Mouse (Mus musculus): ENCODE data around the gene Anxa9.
A peak's percentile ranks its signal among the peaks of the same experiment; 100 is the strongest.
"Not testable (repeated sequence)": the region's sequence is repeated elsewhere in the genome, so short reads cannot be mapped to it uniquely, and the experiment has no call there.

The Anxa9 gene

DNA sequence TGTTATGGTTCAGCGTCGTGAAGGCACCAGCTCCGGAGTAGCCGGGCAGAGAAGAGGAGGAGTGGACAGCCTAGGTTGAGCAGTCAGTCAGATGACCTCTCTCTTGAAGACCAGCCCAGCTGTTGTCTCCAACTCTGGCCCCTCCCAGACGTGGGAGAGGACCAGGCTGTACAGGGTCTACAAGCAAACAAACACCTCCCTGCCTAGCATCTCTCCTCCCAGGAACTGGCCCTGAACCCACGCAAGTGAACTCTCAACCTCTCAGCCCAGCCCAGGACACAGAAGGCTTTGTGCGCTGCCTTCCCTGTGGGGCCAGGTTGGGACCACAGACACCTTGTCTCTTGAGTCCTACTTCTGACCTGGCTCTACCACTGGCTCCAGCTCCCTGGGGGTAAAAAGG, at the start of gene Anxa9:
TSS of gene Anxa9 (minus strand) at position 77 of the 400 bp plus-strand sequence.
- DNase-seq (ENCODE audit: low spot score in 2 of 2): no peak

DNA sequence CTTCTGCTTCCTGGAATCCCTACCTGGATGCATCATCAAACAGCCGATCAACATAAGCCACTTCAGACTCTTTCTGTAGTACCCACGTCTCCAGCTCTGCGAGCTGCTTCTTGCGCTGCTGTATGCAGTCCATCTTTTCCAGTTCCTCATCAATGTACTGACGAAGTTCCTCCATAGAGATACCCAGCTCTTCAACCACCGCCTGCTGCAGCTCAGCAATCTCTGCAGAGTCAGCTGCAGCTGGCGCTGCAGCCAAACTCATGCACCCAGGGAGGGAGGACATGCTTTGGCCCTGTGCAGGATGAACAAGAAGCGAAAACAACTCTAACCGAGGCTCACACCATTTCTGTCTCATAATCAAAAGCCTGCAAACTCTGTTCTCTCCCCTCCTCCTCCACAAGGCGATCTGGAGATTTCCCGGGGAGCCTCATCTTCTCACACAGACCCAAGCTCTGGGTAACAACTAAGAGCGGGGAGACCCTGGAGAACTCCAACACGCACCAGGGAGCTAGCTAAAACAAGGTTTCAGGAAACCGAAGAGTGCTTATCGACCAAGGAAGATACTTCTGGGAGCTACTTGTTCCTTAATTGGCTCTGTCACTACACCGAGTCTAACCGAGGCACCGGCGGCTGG, 49.1 kb upstream of the Anxa9 start:
- DNase-seq (ENCODE audit: low spot score in 2 of 2): not testable (repeated sequence)

DNA sequence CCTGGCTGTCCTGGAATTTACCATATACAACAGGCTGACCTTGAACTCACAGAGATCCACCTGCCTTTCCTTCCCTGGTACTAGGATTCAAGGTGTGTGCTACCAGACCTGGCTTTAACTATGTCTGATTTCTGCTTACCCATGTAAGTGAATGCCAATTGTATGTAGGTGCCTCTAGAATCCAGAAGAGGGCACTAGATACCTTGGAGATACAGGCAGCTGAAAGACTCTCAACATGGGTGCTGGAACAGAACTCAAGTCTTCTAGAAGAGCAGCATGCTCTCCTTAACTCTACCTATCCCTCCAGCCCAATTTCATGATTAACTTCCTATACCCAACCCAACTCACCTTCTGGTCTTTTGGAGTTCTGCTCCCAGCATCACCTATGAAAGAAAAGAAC, 42.5 kb upstream of the Anxa9 start:
- DNase-seq (ENCODE audit: low spot score in 2 of 2): no peak

DNA sequence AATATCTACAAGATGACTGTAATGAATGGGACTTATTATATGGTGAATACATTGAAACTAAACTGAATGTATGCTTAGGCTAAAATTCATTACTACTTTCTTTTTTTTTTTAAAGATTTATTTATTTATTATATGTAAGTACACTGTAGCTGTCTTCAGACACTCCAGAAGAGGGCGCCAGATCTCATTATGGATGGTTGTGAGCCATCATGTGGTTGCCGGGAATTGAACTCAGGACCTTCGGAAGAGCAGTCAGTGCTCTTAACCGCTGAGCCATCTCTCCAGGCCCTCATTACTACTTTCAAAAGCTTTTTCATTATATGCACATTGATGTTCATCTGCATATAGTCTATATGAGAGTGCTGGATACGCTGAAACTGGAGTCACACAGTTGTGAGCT, 41.4 kb upstream of the Anxa9 start:
- not testable (repeated sequence) for DNase-seq (ENCODE audit: low spot score in 2 of 2)

DNA sequence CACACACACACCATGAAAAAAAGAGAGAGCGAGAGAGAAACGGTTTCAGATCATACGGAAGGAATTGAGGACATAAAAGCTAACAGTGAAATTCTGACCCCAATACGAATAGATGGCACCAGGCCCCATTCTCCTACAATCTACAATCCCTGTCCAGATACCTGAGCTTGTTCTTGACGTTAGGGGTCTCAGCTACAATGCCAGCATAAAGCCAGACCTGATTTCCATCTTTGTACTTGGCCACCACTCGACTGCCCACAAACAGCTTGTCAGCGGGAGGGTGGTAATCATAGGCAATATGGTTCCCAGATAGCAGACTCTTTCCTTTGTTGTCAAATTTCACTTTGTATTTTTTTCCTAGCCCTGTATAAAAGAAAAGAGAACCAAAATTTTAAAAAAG, 39.5 kb upstream of the Anxa9 start:
- DNase-seq (ENCODE audit: low spot score in 2 of 2): no peak

DNA sequence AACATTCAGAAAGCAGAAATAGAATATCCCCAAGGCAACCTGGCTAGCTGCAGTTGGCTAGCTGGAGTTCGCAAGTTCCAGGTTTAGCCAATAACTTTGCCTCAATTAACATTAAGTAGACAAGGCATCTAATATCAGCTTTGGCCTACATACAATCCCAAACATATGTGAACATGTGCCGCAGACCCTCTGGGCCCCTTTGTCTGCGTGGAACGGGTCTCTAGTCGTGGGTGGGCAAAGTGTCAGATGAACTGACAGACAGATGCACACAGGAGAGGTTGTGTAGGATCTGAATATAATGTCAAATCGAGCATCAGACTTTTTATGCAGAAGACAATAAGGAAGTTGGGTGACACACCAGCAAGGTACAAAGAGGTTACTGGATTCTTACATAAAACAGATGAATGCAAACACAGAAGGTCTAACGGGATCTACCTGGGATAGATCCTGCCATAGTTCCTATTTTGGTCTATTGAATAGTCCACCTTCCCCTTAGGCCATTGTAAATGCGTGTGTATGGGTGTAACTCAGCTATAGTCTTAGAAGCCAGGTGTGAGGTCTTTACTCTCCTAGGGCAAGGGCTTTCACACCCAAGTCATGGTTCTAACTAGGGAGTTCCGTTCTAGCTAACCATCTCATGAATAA, 36.5 kb upstream of the Anxa9 start:
- not testable (repeated sequence) for DNase-seq (ENCODE audit: low spot score in 2 of 2)

DNA sequence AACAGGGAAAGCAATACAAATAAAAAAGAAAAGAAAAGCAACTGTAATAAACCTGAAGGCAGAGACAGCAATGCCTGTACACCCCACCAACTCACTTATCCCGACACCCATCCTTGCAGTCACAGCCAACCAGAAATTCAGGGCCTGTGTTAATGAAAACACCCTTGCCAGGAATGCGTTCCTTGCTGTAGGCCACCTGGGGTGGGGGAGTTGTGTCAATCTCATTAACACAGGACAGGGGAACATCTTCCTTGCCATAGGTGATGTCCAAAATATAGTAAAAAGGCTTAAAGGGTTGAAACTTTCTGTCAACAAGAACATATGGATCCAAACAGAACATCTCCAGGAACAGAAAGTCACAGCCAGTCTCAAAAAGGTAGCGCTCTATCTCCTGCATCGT, 31.3 kb upstream of the Anxa9 start:
- DNase-seq (ENCODE audit: low spot score in 2 of 2): no peak

DNA sequence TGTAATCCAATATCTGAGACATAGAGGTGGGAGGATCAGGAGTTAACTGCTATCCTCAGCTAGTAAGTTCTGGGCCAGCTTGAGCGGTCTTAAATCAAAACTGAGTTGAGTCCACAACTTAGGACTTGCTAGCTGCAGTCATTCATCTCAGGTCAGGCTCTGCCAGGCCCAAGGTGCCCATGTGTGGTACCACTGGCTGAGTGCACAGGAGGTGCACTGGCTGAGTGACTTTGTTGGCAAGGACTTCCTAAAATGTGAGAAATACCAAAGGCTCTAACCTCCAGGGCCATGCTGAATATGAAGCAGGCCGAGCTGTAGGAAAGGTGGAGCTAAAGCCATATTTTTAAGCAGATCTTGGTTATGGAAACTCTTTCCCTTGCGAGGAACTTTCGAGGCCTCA, 30.4 kb upstream of the Anxa9 start:
- no peak for DNase-seq (ENCODE audit: low spot score in 2 of 2)

DNA sequence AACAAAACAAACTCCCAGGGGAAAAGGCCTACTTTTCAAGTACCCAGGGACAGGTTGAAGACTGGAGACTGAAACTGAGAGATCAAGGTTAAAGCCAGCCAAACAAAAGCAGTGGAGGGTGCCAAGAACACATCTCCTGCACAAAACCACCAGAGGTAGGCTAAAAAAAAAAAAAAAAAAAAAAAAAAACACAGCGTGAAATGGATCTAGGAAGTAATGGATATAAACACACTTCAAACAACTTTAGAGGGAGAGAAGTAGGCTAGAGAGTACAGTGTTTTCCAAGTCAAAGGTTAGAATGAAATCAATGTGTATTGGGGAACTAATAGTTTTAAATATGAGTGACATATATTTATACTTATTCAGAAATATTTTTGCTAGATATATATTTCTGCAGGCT, 24.6 kb upstream of the Anxa9 start:
- no peak for DNase-seq (ENCODE audit: low spot score in 2 of 2)

DNA sequence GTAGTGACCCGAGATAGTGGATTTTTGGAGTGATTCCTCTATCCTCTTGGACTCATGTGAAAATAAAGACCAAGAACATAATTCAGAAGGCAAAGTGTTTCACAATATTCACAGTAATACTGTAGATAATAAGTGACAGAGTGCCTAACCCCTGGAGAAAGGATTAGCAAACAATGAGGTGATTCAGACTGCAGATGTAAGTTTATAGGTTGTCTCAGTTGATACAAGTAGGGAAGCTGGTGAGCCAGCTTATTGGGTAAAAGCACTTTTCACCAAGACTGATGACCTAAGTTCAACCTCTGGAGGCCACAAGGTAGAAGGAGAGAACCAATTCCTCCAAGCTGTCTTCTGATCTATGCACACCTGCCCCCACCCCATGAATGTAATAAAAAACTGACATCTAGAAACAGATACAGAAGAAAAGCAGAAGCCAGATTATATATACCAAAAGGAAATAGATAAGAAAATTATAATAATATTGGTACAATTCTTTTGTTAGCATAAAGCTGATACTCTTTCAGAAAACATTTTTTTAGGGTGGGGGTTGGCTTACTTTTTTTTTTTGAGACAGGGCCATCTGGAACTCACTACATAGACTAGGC, 21.9 kb upstream of the Anxa9 start:
- DNase-seq (ENCODE audit: low spot score in 2 of 2): no peak

DNA sequence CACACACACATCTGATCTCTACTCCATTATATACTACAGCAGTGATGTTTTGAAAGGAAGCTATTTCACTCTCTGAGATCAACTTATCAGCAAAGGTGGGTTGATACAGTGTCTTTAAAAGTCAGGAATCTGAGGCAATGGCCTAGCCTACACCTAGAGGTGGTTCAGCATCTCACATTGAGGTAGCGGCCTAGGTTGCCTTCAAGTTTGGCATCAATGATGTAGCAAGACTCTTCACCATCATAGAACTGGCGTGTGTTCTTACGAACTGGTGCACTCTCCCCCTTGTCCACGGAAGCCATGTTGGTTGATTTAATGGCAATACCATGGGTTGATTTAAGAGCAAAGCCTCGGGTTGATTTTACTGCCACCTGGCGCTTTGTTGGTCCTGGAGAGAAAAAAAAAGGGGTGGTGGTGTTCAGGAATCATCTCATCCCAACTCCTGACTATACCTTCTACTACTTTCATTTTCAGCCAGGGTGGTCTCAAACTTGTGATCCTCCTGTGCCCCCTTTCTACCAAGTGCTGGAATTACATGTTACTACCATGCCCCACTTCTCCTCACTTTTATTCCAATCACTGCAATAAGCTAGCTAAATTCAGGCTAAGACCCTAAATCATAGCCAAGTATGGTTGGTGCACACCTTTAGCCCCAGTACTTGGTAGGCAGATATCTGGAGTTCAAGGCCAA, 17.6 kb upstream of the Anxa9 start:
- no peak for DNase-seq (ENCODE audit: low spot score in 2 of 2)

DNA sequence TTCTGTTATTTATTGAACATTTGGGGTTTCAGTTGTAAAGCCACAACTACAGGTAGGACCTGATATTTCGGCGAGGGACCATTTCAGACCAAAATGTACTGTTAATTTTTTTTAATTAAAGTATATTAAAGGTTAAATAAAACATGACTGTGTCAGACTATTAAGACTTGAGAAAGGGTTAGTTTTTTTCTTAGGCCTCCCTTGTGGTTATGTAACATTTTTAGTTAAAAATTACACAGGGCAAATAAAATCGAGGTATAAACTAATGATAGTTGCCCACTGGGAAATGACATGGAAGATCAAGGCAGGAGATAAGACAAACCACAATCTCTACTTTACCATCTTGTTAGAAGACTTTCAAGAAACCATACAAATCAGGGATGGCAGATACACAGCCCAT, 16.5 kb upstream of the Anxa9 start:
- DNase-seq (ENCODE audit: low spot score in 2 of 2): no peak

DNA sequence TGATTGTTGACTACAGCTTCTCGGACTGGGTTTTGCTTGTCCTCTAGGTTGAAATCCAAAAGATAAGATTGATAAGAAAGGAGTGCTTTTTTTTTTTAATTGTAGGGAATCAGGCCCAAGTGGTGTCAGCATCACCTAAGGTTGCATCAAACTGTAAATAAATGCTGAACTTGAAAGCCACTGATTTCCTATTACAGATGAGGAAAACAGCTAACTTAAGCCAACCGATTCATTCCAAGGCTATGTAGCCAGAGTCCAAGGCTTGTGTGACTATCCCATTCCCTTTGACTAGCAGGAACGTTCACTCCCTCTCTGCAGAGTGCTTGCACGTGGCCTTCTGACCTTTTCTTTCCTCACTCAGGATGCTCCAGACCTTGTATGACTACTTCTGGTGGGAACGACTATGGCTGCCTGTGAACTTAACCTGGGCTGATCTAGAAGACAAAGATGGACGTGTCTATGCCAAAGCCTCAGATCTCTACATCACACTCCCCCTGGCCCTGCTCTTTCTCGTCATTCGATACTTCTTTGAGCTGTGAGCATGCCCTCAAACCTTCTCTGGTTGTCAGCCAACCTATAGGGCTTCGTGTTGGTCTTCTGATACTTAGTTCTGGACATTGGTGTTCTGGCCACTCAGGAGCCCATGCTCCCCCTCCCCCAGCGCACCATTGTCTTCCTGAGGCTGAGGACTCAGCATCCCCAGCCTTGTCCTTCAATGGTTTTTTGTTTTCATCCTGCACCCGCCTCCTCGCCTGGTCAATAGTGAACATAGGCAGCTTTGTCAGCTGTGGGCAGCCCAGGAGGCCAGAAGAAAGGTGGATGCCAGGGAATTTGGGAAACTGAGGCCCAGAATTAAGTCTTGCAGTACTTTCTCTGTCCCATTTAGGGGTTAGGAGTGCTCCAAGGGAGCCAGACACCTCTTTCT, 13.0 kb upstream of the Anxa9 start:
- DNase-seq (ENCODE audit: low spot score in 2 of 2): peak in 1 of 2 experiments; percentile 33

DNA sequence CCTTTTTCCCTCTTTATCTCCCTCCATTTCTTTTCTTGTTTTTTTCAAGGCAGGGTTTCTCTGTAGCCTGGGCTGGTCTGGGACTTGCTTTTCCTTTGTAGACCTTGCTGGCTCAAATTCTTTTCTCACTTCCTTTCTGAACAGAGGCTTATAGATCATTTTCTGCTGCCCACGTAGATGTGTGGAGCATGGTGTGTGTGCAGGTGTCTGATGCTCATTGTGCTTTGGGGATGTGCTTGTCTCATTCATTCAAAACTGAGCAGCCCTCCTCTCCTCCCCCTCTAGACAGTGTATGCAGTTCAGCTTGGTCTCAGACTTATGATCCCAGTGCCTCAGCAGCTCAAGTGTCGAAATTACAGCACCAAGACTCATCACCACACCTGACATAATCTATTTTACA, 12.1 kb upstream of the Anxa9 start:
- no peak for DNase-seq (ENCODE audit: low spot score in 2 of 2)

DNA sequence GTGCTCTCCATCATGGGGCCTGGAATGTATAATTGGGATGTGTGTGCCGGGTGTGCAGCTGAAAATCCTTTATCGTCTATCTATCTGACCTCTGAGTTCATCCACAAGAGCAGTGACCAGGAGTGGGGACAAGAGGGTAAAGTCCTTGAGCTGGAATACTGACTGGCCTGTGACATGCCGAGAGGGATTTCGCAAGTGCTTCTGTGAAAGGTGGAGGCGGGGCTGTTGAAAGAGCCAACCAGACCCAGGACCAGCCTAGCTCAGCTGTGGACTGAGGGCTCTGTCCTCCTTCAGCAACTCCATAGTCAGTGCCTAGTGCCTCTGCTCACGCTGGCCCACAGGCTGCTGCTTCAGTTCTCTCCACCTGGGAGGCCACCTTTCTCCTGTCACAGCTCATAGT, 11.6 kb upstream of the Anxa9 start:
- peak in 1 of 2 experiments; percentile 29 for DNase-seq (ENCODE audit: low spot score in 2 of 2)

DNA sequence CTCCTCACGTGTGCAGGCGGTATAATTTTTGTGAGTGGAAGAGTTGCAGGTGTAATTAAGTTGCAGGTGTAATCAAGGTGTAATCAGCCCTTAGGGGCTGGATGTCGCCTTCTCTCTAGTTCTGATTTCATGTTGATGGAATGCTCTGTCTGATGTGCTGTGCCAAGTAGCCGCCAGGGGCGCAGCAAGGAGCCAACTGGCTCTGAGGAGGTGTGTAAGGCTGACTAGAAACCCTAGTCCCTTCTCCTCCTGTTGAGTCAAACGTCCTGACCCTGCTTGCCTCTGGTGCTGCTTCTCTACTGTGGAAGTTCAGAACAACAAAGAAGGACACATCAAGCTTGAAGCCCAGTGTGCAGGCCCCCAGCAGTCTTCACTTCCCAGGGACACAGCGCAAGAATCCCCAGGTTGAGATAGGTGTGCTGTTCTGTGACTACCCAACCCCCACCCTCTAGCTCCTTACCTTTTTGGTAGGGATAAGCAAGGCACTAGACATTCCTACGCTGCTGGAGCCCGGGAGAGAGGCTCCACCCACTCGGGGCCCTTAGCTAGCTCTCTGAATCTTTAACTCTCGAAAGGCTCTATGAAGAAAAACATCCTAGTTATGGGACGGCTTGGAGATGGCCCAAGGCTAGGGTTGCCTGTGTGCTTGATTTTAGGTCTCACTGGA, 10.6 kb upstream of the Anxa9 start:
- peak in 1 of 2 experiments; percentile 54 for DNase-seq (ENCODE audit: low spot score in 2 of 2)

DNA sequence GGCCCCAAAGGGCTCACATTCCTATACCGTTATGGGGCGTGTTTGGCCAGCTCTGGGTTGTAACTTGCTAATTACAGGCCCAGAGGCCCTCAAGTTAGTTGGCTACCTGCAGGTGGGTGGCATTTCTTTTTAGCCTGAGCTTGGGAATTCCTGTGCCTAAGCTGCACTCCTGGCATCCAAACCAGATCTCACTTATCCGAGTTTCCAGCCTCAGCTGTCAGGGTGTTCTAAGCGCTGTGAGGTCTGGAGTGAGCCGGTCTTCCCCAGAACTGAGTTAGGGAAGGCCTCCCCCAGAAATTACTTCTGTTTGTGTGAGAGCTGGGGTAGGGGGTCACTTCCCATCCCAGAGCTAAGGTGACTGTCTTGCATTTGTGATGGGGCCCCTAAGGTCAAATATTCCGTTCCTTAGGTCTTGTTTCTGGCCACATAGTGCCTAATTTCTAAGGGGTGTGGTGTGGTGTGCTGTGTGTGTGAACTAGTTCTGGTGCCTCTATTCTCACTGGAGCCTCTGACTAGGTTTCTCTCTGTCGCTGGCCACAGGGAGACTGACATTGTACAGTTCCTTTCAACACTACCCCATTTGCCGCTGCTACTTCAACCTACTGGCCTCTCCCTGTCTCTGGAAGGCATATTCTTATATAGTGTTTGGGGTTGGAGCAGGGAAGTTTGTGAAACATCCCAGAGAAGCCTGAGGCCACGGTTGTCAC, 9.0 kb upstream of the Anxa9 start:
- no peak for DNase-seq (ENCODE audit: low spot score in 2 of 2)

DNA sequence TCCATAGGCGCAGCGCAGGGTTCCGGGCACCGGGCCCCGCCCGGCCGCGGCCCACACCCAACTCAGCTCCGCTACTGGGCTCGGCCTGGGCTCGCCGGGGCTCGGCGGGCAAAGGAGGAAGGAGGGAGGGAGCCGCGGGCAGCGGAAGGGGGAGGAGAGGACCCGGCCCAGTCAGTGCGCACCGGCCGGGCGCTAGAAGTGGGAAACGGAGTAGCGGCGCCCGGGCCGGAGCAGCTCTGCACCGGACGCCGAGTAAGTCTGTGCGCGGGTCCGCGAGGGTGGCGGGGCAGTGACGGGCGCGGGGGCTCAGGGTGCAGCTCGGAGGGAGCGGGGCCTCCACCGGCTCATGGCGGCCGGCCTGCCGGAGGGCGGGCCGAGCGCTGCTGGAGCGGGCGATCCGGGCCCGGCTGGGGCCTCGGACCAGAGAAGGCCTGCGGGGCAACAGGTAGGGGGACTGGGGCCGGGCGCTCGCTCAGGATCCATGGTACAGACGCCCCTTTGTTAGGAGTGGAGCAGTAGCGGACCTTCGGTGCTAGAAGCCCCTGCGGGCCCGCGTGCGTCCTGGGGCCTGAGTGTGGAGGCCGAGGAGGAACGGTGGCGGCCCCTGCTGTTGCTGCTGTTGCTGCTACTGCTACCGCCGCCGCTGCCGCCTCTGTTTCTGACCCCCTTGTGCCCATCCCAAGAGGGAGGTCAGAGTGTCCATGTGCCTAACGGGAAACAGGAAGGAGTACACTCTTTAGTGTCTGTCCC, 8.3 kb upstream of the Anxa9 start:
- DNase-seq (ENCODE audit: low spot score in 2 of 2): peak in 1 of 2 experiments; percentile 68

DNA sequence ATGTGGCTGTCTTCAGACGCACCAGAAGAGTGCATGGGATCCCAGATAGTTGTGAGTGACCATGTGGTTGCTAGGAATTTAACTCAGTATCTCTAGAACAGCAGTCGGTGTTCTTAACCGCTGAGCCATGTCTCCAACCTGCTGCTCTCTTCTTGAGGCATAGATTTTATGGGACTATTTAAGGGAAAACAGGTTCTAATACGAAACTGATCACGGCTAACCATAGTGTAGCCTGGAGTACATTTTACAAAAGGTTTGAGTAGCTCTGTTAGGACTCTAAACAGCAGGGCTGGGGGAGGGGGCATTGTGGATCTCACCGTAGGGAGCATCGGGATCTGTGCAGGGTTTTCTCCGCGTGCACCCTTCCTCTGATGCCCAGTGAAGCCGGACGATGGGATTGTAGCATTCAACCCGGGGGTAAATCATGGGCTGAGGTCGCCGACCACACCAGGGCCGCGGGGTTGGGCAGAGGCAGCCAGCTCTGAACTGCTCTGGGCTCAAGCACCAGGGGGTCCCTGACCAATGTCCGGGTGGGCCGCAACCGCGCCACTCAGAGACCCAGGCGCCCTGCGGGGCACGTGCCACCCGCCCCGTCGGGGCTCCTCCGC, 7.6 kb upstream of the Anxa9 start, which contains the start of gene Cers2:
TSS of gene Cers2 (plus strand) at position 306 of the 608 bp plus-strand sequence.
- no peak for DNase-seq (ENCODE audit: low spot score in 2 of 2)

All from left cerebral cortex, adult 9 months (tissue).